Mouse (Mus musculus) forebrain, embryonic 14.5 days (tissue): ENCODE data around the gene Dnajc11. TPM values are rescaled to one million over a fixed set of nuclear protein-coding genes. Genes with fewer than 3 reads are reported as not detected.

Experiments
- ATAC-seq: fragments of 200-750 bp; cut with Nextera tagmentation; 2 replicates; pipeline ENCODE4 v1.8.0; 2017; ENCODE audit warnings: mild to moderate bottlenecking, moderate library complexity
- DNase-seq: peaks from one replicate; pipeline ENCODE4 v3.0.0-alpha.2; 2015; ENCODE audit warnings: low spot score
- H3K27ac ChIP-seq: fragments of 300-500 bp; sonication (generic); 2 replicates; pipeline ENCODE4 v1.5.1; 2014; ENCODE audit warnings: low read depth, mild to moderate bottlenecking, control low read depth, low read length, moderate library complexity
- H3K27me3 ChIP-seq: fragments of 300-500 bp; sonication (generic); replicated peaks from 2 replicates; pipeline ENCODE4 v1.6.1; 2014; ENCODE audit warnings: low read length, control low read depth, mixed read lengths; ENCODE audit not compliant: control insufficient read depth, insufficient read depth
- H3K36me3 ChIP-seq: fragments of 300-500 bp; sonication (generic); 2 replicates; pipeline ENCODE4 v1.6.1; 2014; ENCODE audit warnings: low read length, control low read depth; ENCODE audit not compliant: control insufficient read depth, insufficient read depth
- H3K4me1 ChIP-seq: fragments of 300-500 bp; sonication (generic); 2 replicates; pipeline ENCODE4 v1.6.1; 2014; ENCODE audit warnings: antibody characterized with exemption, low read length, control low read depth; ENCODE audit not compliant: control insufficient read depth, insufficient read depth
- H3K4me2 ChIP-seq: fragments of 300-500 bp; sonication (generic); 2 replicates; pipeline ENCODE4 v1.6.1; 2014; ENCODE audit warnings: mild to moderate bottlenecking, control low read depth, low read length
- H3K4me3 ChIP-seq: fragments of 300-500 bp; sonication (generic); 2 replicates; pipeline ENCODE4 v1.5.1; 2014; ENCODE audit warnings: low read depth, low read length, control low read depth
- H3K9ac ChIP-seq: fragments of 300-500 bp; sonication (generic); 2 replicates; pipeline ENCODE4 v1.6.1; 2014; ENCODE audit warnings: mild to moderate bottlenecking, low read length, control low read depth, moderate library complexity
- H3K9me3 ChIP-seq: fragments of 300-500 bp; sonication (generic); replicated peaks from 2 replicates; pipeline ENCODE4 v1.6.1; 2016; ENCODE audit warnings: low read length, control low read depth, mixed read lengths; ENCODE audit not compliant: control insufficient read depth
- WGBS: fragments of 180-500 bp; shearing (Covaris S2); extraction: QIAGEN DNeasy Blood & Tissue Kit; methylation state at CpG from one replicate; pipeline ENCODE4 v1.1.7; 2014; 5-methylcytosine and 5-hydroxymethylcytosine counted together
- polyA plus RNA-seq: library from polyadenylated mRNA; unstranded; fragments of >200 nt; fragmentation: Nextera tagmentation; extraction: Ambion mirVana; gene quantifications from 2 replicates; pipeline ENCODE4 v1.2.1, GENCODE M21; 2014

Gene Dnajc11
- polyA plus RNA-seq, 1 experiment from 2014 or later: 67.9 TPM

DNA sequence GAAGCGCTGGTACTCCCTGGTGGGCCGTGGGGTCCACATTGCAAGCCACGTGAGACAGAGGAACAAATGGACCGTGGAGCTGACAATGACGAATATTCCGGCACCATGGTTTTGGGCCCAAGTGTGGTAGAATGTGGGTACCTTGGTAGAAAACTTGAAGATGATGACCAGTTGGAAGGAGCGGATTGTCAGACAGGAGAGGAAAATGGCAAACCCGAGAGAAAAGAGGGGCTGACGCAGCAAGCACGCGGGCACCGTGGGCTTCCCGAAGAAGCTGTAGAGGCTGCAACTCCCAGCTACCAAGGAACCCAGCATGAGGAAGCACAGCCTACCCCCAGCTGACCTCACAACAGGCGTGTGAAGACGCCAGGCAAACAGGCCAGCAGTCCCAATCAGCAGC is 95.0 kb downstream of the Dnajc11 start:
- Histone ChIP-seq H3K4me1 (peaks cover 16% of the 10 kb centered on the region), H3K27ac (no peak overlapping the region), H3K36me3 (0 out of 2 replicates have a peak, but pooled peaks cover 10% of the 10 kb centered on the region), H3K4me3 (peak overlapping the region; percentile 67), H3K9ac (peak overlapping the region; percentile 71), H3K9me3 (no peaks in the 10 kb centered on the region), H3K27me3 (no peaks in the 10 kb centered on the region), H3K4me2 (peak overlapping the region; percentile 91)
- no peak for ATAC-seq
- DNase-seq: no peak
- 73% methylated on average over 15 of the region's 15 CpGs for WGBS

DNA sequence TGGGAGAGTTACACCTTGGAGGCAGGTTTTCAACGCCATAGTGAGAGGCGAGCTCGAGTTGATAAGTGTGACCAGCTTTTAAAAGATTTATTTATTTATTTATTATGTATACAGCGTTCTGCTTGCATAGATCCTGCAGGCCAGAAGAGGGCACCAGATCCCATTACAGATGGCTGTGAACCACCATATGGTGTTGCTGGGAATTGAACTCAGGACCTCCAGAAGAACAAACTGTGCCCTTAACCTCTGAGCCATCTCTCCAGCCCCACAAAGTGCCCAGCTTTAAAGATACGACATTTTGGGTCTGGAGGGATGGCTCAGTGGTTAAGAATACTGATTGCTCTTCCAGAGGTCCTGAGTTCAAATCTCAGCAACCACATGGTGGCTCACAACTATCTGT is 95.6 kb downstream of the Dnajc11 start:
- H3K9me3 ChIP-seq: no peaks in the 10 kb centered on the region
- H3K27me3 ChIP-seq: no peaks in the 10 kb centered on the region
- WGBS: 38% methylated on average over 5 of the region's 5 CpGs
- DNase-seq (no peak), ATAC-seq (no peak)
- no peak overlapping the region for H3K4me2 ChIP-seq
- H3K27ac ChIP-seq: no peak overlapping the region
- no peak overlapping the region for H3K9ac ChIP-seq
- H3K36me3 ChIP-seq: 0 out of 2 replicates have a peak, but pooled peaks cover 4% of the 10 kb centered on the region
- peaks cover 16% of the 10 kb centered on the region for H3K4me1 ChIP-seq
- no peak overlapping the region for H3K4me3 ChIP-seq

- 0 out of 2 replicates have a peak, but pooled peaks cover 4% of the 10 kb centered on the region for H3K36me3 ChIP-seq
- H3K9me3 ChIP-seq: no peaks in the 10 kb centered on the region
- H3K4me1 ChIP-seq: peaks cover 16% of the 10 kb centered on the region
- 50% methylated on average over 4 of the region's 4 CpGs for WGBS
- H3K4me2 ChIP-seq: no peak overlapping the region
- H3K27ac ChIP-seq: no peak overlapping the region
- no peak overlapping the region for H3K9ac ChIP-seq
- H3K27me3 ChIP-seq: no peaks in the 10 kb centered on the region
- DNase-seq (no peak), ATAC-seq (no peak)
- no peak overlapping the region for H3K4me3 ChIP-seq
Observed at GRCm38 (mm10) chr4:152029997-152030396, 96.5 kb downstream of the Dnajc11 start.

Other genes starting within 250 kb of the Dnajc11 start
- gene Camta1, start 71.8 kb upstream of the Dnajc11 start, polyA plus RNA-seq: 123 and 125 TPM in 2 replicates
- gene Thap3, start 55.3 kb downstream of the Dnajc11 start, polyA plus RNA-seq: 29.7 and 30.0 TPM in 2 replicates
- gene Phf13, start 62.6 kb downstream of the Dnajc11 start, polyA plus RNA-seq: 11.8 and 14.6 TPM in 2 replicates
- 0.69 and 1.8 TPM in 2 replicates for gene Klhl21, start 75.1 kb downstream of the Dnajc11 start, polyA plus RNA-seq
- gene Zbtb48, start 94.0 kb downstream of the Dnajc11 start, polyA plus RNA-seq: 17.2 and 21.6 TPM in 2 replicates
- 0.32 and 0.70 TPM in 2 replicates for gene Tas1r1, start 104.9 kb downstream of the Dnajc11 start, polyA plus RNA-seq
- gene Nol9, start 105.6 kb downstream of the Dnajc11 start, polyA plus RNA-seq: 16.1 and 19.8 TPM in 2 replicates
- gene Plekhg5, start 138.8 kb downstream of the Dnajc11 start, polyA plus RNA-seq: 5.0 and 7.1 TPM in 2 replicates
- gene Tnfrsf25, start 182.2 kb downstream of the Dnajc11 start, polyA plus RNA-seq: 0.62 and 1.3 TPM in 2 replicates
- 0.19 TPM in 1 of 2 replicates, not detected in the other for gene Espn, start 218.7 kb downstream of the Dnajc11 start, polyA plus RNA-seq
- gene Hes2, start 225.2 kb downstream of the Dnajc11 start, polyA plus RNA-seq: not detected in 2 replicates
- 168 and 208 TPM in 2 replicates for gene Acot7, start 244.4 kb downstream of the Dnajc11 start, polyA plus RNA-seq